Mouse (Mus musculus) G1E (cell line): Measurements from ENCODE around the gene Rcor2.

Experiments
- CTCF ChIP-seq: IDR thresholded peaks from 2 replicates; pipeline ENCODE4 v1.5.1; 2012; ENCODE audit warnings: low read depth, low read length, inconsistent platforms, mixed read lengths
- POLR2AphosphoS5 ChIP-seq: IDR thresholded peaks from 2 replicates; pipeline ENCODE4 v1.6.1; 2012; ENCODE audit warnings: low read depth, low read length, inconsistent platforms; ENCODE audit not compliant: insufficient replicate concordance

- TF ChIP-seq CTCF (no peak), POLR2AphosphoS5 (no peak; the same call in 1 of the 2 replicates)
Measured at GRCm38 (mm10) chr19:7223488-7223887, 43.6 kb upstream of the Rcor2 start.
